Mouse (Mus musculus) mouse embryonic stem cell (cell line): ENCODE measurements around the gene Rora.

Source experiments
- in situ Hi-C, 2 experiments: fragments of 300-500 bp; cut with MboI; formaldehyde crosslinking; loops; 1 replicate in 1 of 2; 3 replicates in 1 of 2; pipeline ENCODE4 v1.14.3; 2019 to 2020; ENCODE audit warnings: low sequenced_read_pairs in 2 of 2, low pct_unique_long_range_greater_than_20kb in 1 of 2, mixed read lengths in 1 of 2; ENCODE audit not compliant: unreplicated experiment in 1 of 2

The Rora gene

GRCm38 (mm10) chr9:69174527-69175116 is 521.0 kb downstream of the Rora start:
- in situ Hi-C loops, result no loop called here

- in situ Hi-C loops, result no loop called here
Measured at GRCm38 (mm10) chr9:69176988-69177387, 523.4 kb downstream of the Rora start.

GRCm38 (mm10) chr9:69179224-69179623 is 525.6 kb downstream of the Rora start:
- in situ Hi-C loops, result no loop called here

- in situ Hi-C loops, result no loop called here
Measured at GRCm38 (mm10) chr9:69180961-69181360, 527.4 kb downstream of the Rora start.

GRCm38 (mm10) chr9:69181411-69181810 is 527.8 kb downstream of the Rora start:
- in situ Hi-C loops, result no loop called here

- in situ Hi-C loops, result no loop called here
Measured at GRCm38 (mm10) chr9:69183888-69184287, 530.3 kb downstream of the Rora start.

- in situ Hi-C loops, result no loop called here
Measured at GRCm38 (mm10) chr9:69190726-69191125, 537.1 kb downstream of the Rora start.

GRCm38 (mm10) chr9:69192446-69192845 is 538.9 kb downstream of the Rora start:
- in situ Hi-C loops, result no loop called here

- in situ Hi-C loops, result no loop called here
Measured at GRCm38 (mm10) chr9:69194638-69195605, 541.3 kb downstream of the Rora start.

GRCm38 (mm10) chr9:69213796-69214195 is 560.2 kb downstream of the Rora start:
- in situ Hi-C loops, result no loop called here

- in situ Hi-C loops, result no loop called here
Measured at GRCm38 (mm10) chr9:69224841-69225240, 571.3 kb downstream of the Rora start.

- in situ Hi-C loops, result no loop called here
Measured at GRCm38 (mm10) chr9:69226424-69226823, 572.8 kb downstream of the Rora start.

GRCm38 (mm10) chr9:69227806-69228205 is 574.2 kb downstream of the Rora start:
- in situ Hi-C loops, result no loop called here

- in situ Hi-C loops, result no loop called here
Measured at GRCm38 (mm10) chr9:69229935-69230334, 576.3 kb downstream of the Rora start.

- in situ Hi-C loops, result no loop called here
Measured at GRCm38 (mm10) chr9:69234526-69234925, 580.9 kb downstream of the Rora start.

- in situ Hi-C loops, result no loop called here
Measured at GRCm38 (mm10) chr9:69237316-69237715, 583.7 kb downstream of the Rora start.

GRCm38 (mm10) chr9:69242538-69242937 is 589.0 kb downstream of the Rora start:
- in situ Hi-C loops, result no loop called here

GRCm38 (mm10) chr9:69243626-69244025 is 590.0 kb downstream of the Rora start:
- in situ Hi-C loops, result no loop called here

- in situ Hi-C loops, result no loop called here
Measured at GRCm38 (mm10) chr9:69246225-69246624, 592.6 kb downstream of the Rora start.

GRCm38 (mm10) chr9:69249586-69249985 is 596.0 kb downstream of the Rora start:
- in situ Hi-C loops, result no loop called here
